Mouse (Mus musculus) gastrocnemius, postnatal 36 days (tissue): ENCODE results near the gene Pnmt. TPM values are rescaled to one million over a fixed set of nuclear protein-coding genes. Genes with fewer than 3 reads are reported as not detected.
A peak's percentile ranks its signal among the peaks of the same experiment; 100 is the strongest.
"Not testable (repeated sequence)": the region's sequence is repeated elsewhere in the genome, so short reads cannot be mapped to it uniquely, and the experiment has no call there.

Experiments used
- DNase-seq, 2 experiments: peaks; one replicate each; pipeline ENCODE4 v3.0.0; 2022
- intact Hi-C: fragments of 180-260 bp; cut with DNase I; formaldehyde crosslinking; loops from one replicate; pipeline ENCODE4 v1.15.1; 2025
- total RNA-seq, 2 experiments: library from RNA; stranded (reverse); gene quantifications; 2 replicates each; pipeline ENCODE4 v1.2.3; 2021

Gene Pnmt
- total RNA-seq, 2 experiments from 2014 or later = 0.89 to 2.1 TPM

- intact Hi-C loops = no loop called here
- no peak for DNase-seq
Measured at GRCm38 (mm10) chr11:98381651-98382050, 4.6 kb upstream of the Pnmt start.

- DNase-seq, intact Hi-C loops: not testable (repeated sequence)
Measured at GRCm38 (mm10) chr11:98382405-98382804, 3.8 kb upstream of the Pnmt start.

- DNase-seq = peak in 1 of 2 experiments; percentile 56
- intact Hi-C loops = no loop called here
Measured at GRCm38 (mm10) chr11:98383261-98384030, 2.8 kb upstream of the Pnmt start, which contains the start of gene Tcap. Tcap (plus strand) TSS chr11:98383811.

DNA sequence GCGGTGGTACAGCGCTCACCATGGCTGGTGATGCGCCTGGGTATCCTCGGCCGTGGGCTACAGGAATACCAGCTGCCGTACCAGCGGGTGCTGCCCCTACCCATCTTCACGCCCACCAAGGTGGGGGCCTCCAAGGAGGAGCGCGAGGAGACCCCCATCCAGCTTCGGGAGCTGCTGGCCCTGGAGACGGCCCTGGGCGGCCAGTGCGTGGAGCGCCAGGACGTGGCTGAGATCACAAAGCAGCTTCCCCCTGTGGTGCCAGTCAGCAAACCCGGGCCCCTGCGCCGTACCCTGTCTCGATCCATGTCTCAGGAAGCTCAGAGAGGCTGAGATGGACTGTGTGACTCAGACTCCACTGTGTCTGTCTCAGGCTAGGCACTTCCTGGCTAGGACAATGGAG, 2.0 kb upstream of the Pnmt start:
- DNase-seq = no peak
- intact Hi-C loops = no loop called here

DNA sequence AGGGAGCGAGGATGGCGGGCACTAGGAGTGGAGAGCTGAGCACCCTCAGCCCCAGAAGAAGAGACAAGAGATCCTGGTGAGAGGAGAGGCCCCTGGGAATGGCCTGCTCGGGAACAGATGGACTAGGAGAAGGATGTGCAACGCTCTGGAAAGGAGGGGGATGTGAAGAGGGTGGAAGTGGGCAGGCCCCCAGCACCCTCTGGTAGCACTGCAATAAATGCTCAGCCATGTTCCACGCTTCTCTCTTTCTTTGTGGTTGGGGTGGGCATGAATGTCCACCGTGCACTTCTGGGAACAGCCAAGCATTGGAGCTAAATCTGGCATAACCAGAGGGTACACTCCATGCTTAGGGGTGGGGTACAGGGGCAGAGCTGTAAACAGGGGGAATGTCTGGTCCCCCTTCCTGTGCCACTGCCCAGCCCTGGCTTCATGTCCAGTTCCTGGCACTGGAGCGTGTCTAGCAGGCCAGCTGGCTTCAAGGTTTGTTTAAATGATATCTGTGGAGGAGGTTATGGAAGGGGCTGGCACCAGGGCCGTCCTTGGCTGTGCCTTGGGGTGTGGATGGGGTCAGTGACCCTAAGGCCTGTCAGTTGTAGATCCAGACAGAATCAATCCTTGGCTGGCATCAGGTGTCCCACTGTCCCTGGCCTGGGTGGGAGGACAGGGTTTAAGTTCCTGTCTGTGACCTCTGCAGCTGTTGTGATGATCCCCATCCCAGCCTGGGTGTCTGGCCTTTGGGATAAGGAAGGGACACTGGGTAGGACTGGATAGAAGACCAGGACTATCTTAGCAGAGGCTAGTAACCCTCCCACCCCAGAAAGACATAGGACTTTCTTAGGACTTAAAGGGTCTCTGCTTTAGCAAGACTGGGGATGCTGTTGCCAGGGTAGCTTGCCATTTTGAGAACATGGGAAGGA, 1.3 kb upstream of the Pnmt start:
- peak; percentile 68 to 79 for DNase-seq
- intact Hi-C loops = no loop called here

DNA sequence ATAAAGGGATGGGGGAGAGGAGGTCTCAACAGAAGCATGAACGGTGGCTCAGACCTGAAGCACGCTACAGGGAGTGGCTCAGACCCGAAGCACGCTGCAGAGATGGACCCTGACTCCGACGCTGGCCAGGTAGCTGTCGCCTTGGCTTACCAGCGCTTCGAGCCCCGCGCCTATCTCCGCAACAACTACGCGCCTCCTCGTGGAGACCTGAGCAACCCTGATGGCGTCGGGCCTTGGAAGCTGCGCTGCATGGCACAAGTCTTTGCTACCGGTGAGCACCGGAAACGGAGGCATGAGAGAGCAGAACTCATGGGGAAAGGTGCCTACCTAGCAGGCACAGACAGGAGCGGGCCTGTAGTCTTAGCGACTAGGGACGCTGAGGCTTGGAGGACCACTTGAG, 346 bp downstream of the Pnmt start:
- no peak for DNase-seq
- intact Hi-C loops = no loop called here

GRCm38 (mm10) chr11:98387056-98387577, 867 bp downstream of the Pnmt start:
- intact Hi-C loops = no loop called here

GRCm38 (mm10) chr11:98388282-98388681, 2.0 kb downstream of the Pnmt start:
- DNase-seq = no peak
- intact Hi-C loops = no loop called here

More at GRCm38 (mm10) chr11:98387056-98387577, 867 bp downstream of the Pnmt start:
- peak in 1 of 2 experiments; percentile 13 for DNase-seq

DNA sequence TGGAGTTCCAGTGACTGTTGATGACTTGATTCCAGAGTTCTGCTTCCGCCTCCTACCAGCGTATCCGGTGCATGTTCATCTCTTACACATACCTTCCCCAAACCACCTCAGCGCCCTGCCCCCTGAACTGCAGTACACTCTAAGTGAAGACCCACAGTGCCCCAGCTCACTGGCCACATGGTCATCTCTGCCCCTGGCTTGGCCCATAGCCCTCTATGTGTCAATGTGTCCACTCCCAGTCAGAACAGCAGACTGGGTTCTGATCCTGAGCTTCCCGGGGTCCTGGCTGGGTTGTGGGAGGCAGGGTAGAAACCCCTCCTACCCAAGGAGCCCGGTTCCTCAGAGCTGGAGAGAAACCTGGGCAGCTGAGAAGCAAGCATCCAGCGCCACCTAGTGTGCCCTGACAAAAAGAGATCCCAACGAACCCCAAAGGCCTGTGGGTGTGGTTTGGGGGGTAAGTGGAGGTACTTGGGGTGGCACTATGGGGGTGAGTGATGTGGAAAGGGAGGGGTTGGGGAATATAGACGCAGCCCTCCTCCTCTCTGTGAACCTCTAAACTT, 3.1 kb downstream of the Pnmt start:
- DNase-seq = peak in 1 of 2 experiments; percentile 34
- intact Hi-C loops = loop anchor here (1.0 kb wide), 1 partner anchor 46 kb away; no protein-coding TSS in a partner anchor

GRCm38 (mm10) chr11:98390141-98390540, 3.9 kb downstream of the Pnmt start:
- intact Hi-C loops = no loop called here

DNA sequence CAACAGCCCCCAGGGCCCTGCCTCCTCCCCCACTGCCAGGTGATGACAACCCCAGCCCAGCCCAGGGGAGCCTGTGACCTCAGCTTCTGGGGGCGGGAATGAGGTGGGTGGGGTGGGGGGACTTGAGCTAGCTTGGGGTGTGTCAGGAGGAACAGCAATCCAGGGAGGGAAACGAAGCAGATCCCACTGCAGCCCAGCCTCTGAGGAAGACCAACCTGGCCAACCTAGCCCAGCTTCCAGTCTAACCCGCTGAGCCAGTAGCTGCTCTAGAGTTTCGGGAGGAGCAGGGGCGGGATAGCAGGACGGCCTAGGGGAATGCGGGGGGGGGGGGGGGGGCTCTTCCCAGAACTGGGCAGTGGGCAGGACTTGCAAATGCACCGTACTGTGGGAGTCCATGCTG, 5.8 kb downstream of the Pnmt start:
- peak in 1 of 2 experiments; percentile 4 for DNase-seq
- intact Hi-C loops = no loop called here

More at GRCm38 (mm10) chr11:98390141-98390540, 3.9 kb downstream of the Pnmt start:
- DNase-seq = no peak

- intact Hi-C loops = no loop called here
- DNase-seq = no peak
Measured at GRCm38 (mm10) chr11:98392645-98393044, 6.4 kb downstream of the Pnmt start.

GRCm38 (mm10) chr11:98393317-98393716, 7.1 kb downstream of the Pnmt start:
- intact Hi-C loops = no loop called here
- peak in 1 of 2 experiments; percentile 12 for DNase-seq

- peak in 1 of 2 experiments; percentile 21 for DNase-seq
- intact Hi-C loops = no loop called here
Measured at GRCm38 (mm10) chr11:98394301-98394700, 8.1 kb downstream of the Pnmt start.

GRCm38 (mm10) chr11:98395041-98395440, 8.8 kb downstream of the Pnmt start:
- DNase-seq = peak; percentile 13 to 14
- intact Hi-C loops = no loop called here

DNA sequence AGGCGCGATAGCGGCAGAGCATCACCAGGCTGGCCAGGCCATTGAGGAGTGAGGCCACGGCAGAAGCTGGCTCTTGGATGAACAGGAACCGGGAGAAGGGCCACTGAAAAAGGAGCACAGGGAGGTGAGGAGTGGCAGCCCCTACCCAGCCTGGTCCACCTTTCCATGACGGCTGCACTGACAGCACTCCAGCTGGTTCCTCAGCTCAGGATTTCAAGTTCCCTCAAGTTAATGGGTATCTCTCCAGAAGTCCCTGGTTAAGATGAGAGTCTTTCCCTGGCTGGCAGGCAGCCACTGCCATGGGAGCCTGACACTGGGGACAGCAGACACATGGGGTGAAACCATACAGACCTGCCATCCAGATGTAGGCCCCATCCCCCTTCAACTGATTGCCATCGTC, 11.7 kb downstream of the Pnmt start:
- no peak for DNase-seq
- intact Hi-C loops = no loop called here

- intact Hi-C loops = no loop called here
Measured at GRCm38 (mm10) chr11:98400161-98400726, 14.0 kb downstream of the Pnmt start, which contains the start of gene Pgap3. Pgap3 (minus strand) TSS chr11:98400490.

DNA sequence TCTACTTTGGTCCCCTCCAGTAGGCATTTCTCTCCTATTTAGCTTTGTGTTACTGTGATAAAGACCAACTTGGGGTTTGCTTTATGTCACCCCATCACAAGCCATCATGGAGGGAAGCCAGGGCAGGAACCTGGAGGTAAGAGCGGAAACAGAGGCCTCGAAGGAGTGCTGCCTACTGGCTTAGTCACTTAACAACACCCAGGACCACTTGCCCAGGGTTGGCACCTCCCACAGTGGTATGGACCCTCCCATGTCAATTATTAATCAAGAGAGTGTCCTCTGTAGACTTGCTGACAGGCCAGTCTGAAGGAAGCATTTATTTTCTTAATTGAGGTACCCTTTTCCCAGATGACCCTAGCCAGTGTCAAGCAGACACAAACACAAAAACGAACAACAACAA, 14.6 kb downstream of the Pnmt start:
- no peak for DNase-seq
- intact Hi-C loops = no loop called here

More at GRCm38 (mm10) chr11:98400161-98400726, 14.0 kb downstream of the Pnmt start, which contains the start of gene Pgap3:
- peak; percentile 74 to 88 for DNase-seq

- peak in 1 of 2 experiments; percentile 3 for DNase-seq
- intact Hi-C loops = loop anchor here (5.0 kb wide), 1 partner anchor 49 kb away; the partner anchor contains the start of gene Stard3
Measured at GRCm38 (mm10) chr11:98406621-98407020, 20.4 kb downstream of the Pnmt start.

GRCm38 (mm10) chr11:98408872-98409271, 22.6 kb downstream of the Pnmt start:
- intact Hi-C loops = loop anchor here (5.0 kb wide), 1 partner anchor 52 kb away; the partner anchor contains the start of gene Stard3
- DNase-seq = no peak
